Mouse (Mus musculus): ENCODE measurements around the gene Arl6ip5. TPM values are rescaled to one million over a fixed set of nuclear protein-coding genes. Genes with fewer than 3 reads are reported as not detected.

The Arl6ip5 gene
- polyA plus RNA-seq, 1 experiment from 2014 or later = 54.5 TPM

GRCm38 (mm10) chr6:97209751-97210150, 738 bp upstream of the Arl6ip5 start:
- Histone ChIP-seq H3K4me1 (peaks cover 23% of the 10 kb centered on the region), H3K36me3 (peaks cover 2% of the 10 kb centered on the region; the same call in 1 of the 2 replicates), H3K27me3 (ENCODE audit: insufficient read depth, poor library complexity, severe bottlenecking) (no peaks in the 10 kb centered on the region), H3K27ac (no peak overlapping the region), H3K9me3 (no peaks in the 10 kb centered on the region), H3K4me3 (no peak overlapping the region)
- DNase-seq (ENCODE audit: low spot score) = no peak
- WGBS = 83% methylated on average over 4 of the region's 4 CpGs

- Histone ChIP-seq H3K4me1 (peaks cover 23% of the 10 kb centered on the region), H3K9me3 (no peaks in the 10 kb centered on the region), H3K36me3 (peaks cover 11% of the 10 kb centered on the region; the same call in 1 of the 2 replicates), H3K27ac (peak overlapping the region; percentile 90), H3K4me3 (peak overlapping the region; percentile 80), H3K27me3 (ENCODE audit: insufficient read depth, poor library complexity, severe bottlenecking) (no peaks in the 10 kb centered on the region)
- peak; percentile 82 for DNase-seq (ENCODE audit: low spot score)
- WGBS = 4% methylated on average over 22 of the region's 22 CpGs
These were observed 593 bp downstream of the Arl6ip5 start for GRCm38 (mm10) chr6:97210962-97211601.

GRCm38 (mm10) chr6:97211981-97212380, 1.5 kb downstream of the Arl6ip5 start:
- H3K27me3 ChIP-seq (ENCODE audit: insufficient read depth, poor library complexity, severe bottlenecking) = no peaks in the 10 kb centered on the region
- H3K9me3 ChIP-seq = no peaks in the 10 kb centered on the region
- H3K27ac ChIP-seq = peak overlapping the region; percentile 90; the same call in 1 of the 2 replicates
- H3K4me3 ChIP-seq = peak overlapping the region; percentile 80
- DNase-seq (ENCODE audit: low spot score) = no peak
- 73% methylated on average over 12 of the region's 12 CpGs for WGBS
- peaks cover 23% of the 10 kb centered on the region for H3K4me1 ChIP-seq
- H3K36me3 ChIP-seq = peaks cover 11% of the 10 kb centered on the region; the same call in 1 of the 2 replicates

GRCm38 (mm10) chr6:97216154-97216821, 5.8 kb downstream of the Arl6ip5 start:
- Histone ChIP-seq H3K27me3 (ENCODE audit: insufficient read depth, poor library complexity, severe bottlenecking) (no peaks in the 10 kb centered on the region), H3K4me1 (peaks cover 23% of the 10 kb centered on the region), H3K27ac (no peak overlapping the region), H3K4me3 (no peak overlapping the region), H3K9me3 (no peaks in the 10 kb centered on the region), H3K36me3 (peaks cover 11% of the 10 kb centered on the region; the same call in 1 of the 2 replicates)
- 80% methylated on average over 4 of the region's 4 CpGs for WGBS
- no peak for DNase-seq (ENCODE audit: low spot score)

- Histone ChIP-seq H3K4me3 (no peak overlapping the region), H3K27me3 (ENCODE audit: insufficient read depth, poor library complexity, severe bottlenecking) (no peaks in the 10 kb centered on the region), H3K27ac (no peak overlapping the region), H3K4me1 (peaks cover 40% of the 10 kb centered on the region), H3K9me3 (no peaks in the 10 kb centered on the region), H3K36me3 (0 out of 2 replicates have a peak, but pooled peaks cover 1% of the 10 kb centered on the region)
- 77% methylated on average over 2 of the region's 5 CpGs for WGBS
- DNase-seq (ENCODE audit: low spot score) = peak; percentile 42
These were observed 10.2 kb downstream of the Arl6ip5 start for GRCm38 (mm10) chr6:97220672-97221071.

- Histone ChIP-seq H3K27ac (peak overlapping the region; percentile 47; the same call in 1 of the 2 replicates), H3K4me1 (peaks cover 47% of the 10 kb centered on the region)
- 64% methylated on average over 15 of the region's 15 CpGs for WGBS
These were observed 10.9 kb downstream of the Arl6ip5 start for GRCm38 (mm10) chr6:97221205-97222025.

GRCm38 (mm10) chr6:97222321-97222720, 11.8 kb downstream of the Arl6ip5 start:
- peak overlapping the region; percentile 47 for H3K27ac ChIP-seq
- H3K4me3 ChIP-seq = no peak overlapping the region
- no peaks in the 10 kb centered on the region for H3K9me3 ChIP-seq
- peaks cover 4% of the 10 kb centered on the region for H3K36me3 ChIP-seq
- peaks cover 47% of the 10 kb centered on the region for H3K4me1 ChIP-seq
- peak; percentile 52 for DNase-seq (ENCODE audit: low spot score)
- no peaks in the 10 kb centered on the region for H3K27me3 ChIP-seq (ENCODE audit: insufficient read depth, poor library complexity, severe bottlenecking)
- WGBS = 59% methylated on average over 6 of the region's 6 CpGs

More at GRCm38 (mm10) chr6:97221205-97222025, 10.9 kb downstream of the Arl6ip5 start:
- Histone ChIP-seq H3K36me3 (no peaks in the 10 kb centered on the region), H3K9me3 (no peaks in the 10 kb centered on the region), H3K27me3 (ENCODE audit: insufficient read depth, poor library complexity, severe bottlenecking) (no peaks in the 10 kb centered on the region), H3K4me3 (no peak overlapping the region)
- peak; percentile 19 for DNase-seq (ENCODE audit: low spot score)

- H3K4me3 ChIP-seq = peak overlapping the region; percentile 13; the same call in 1 of the 2 replicates
- H3K27me3 ChIP-seq (ENCODE audit: insufficient read depth, poor library complexity, severe bottlenecking) = no peaks in the 10 kb centered on the region
- no peaks in the 10 kb centered on the region for H3K9me3 ChIP-seq
- peaks cover 9% of the 10 kb centered on the region for H3K36me3 ChIP-seq
- peaks cover 47% of the 10 kb centered on the region for H3K4me1 ChIP-seq
- peak overlapping the region; percentile 83 for H3K27ac ChIP-seq
- WGBS = 48% methylated on average over 5 of the region's 5 CpGs
- DNase-seq (ENCODE audit: low spot score) = peak; percentile 73
These were observed 12.5 kb downstream of the Arl6ip5 start for GRCm38 (mm10) chr6:97222931-97223467.

GRCm38 (mm10) chr6:97223566-97223965, 13.1 kb downstream of the Arl6ip5 start:
- Histone ChIP-seq H3K4me3 (no peak overlapping the region), H3K9me3 (no peaks in the 10 kb centered on the region), H3K4me1 (peaks cover 47% of the 10 kb centered on the region), H3K36me3 (peaks cover 13% of the 10 kb centered on the region), H3K27me3 (ENCODE audit: insufficient read depth, poor library complexity, severe bottlenecking) (no peaks in the 10 kb centered on the region), H3K27ac (peak overlapping the region; percentile 83)
- 66% methylated on average over 4 of the region's 4 CpGs for WGBS
- DNase-seq (ENCODE audit: low spot score) = peak; percentile 72

- Histone ChIP-seq H3K4me1 (peaks cover 47% of the 10 kb centered on the region), H3K9me3 (no peaks in the 10 kb centered on the region), H3K4me3 (no peak overlapping the region), H3K27ac (peak overlapping the region; percentile 83; the same call in 1 of the 2 replicates), H3K27me3 (ENCODE audit: insufficient read depth, poor library complexity, severe bottlenecking) (no peaks in the 10 kb centered on the region), H3K36me3 (peaks cover 18% of the 10 kb centered on the region)
- WGBS = 91% methylated on average over 8 of the region's 8 CpGs
- DNase-seq (ENCODE audit: low spot score) = peak; percentile 56
These were observed 14.0 kb downstream of the Arl6ip5 start for GRCm38 (mm10) chr6:97224505-97224904.

- Histone ChIP-seq H3K4me3 (no peak overlapping the region), H3K4me1 (peaks cover 43% of the 10 kb centered on the region), H3K27ac (peak overlapping the region; percentile 65), H3K9me3 (no peaks in the 10 kb centered on the region), H3K27me3 (ENCODE audit: insufficient read depth, poor library complexity, severe bottlenecking) (no peaks in the 10 kb centered on the region), H3K36me3 (peaks cover 33% of the 10 kb centered on the region)
- DNase-seq (ENCODE audit: low spot score) = no peak
- WGBS = 35% methylated on average over 1 of the region's 1 CpGs
These were observed 15.6 kb downstream of the Arl6ip5 start for GRCm38 (mm10) chr6:97226083-97226491.

GRCm38 (mm10) chr6:97227067-97227847, 16.8 kb downstream of the Arl6ip5 start:
- H3K27ac ChIP-seq = no peak overlapping the region
- no peak for DNase-seq (ENCODE audit: low spot score)
- no peaks in the 10 kb centered on the region for H3K9me3 ChIP-seq
- peaks cover 43% of the 10 kb centered on the region for H3K36me3 ChIP-seq
- WGBS = 94% methylated on average over 9 of the region's 9 CpGs
- H3K27me3 ChIP-seq (ENCODE audit: insufficient read depth, poor library complexity, severe bottlenecking) = no peaks in the 10 kb centered on the region
- no peak overlapping the region for H3K4me3 ChIP-seq
- H3K4me1 ChIP-seq = peaks cover 31% of the 10 kb centered on the region

Data from heart, embryonic 10.5 days (tissue).